Mouse (Mus musculus) spleen, adult 2 months (tissue): ENCODE data around the gene Cox10.

Source experiments
- CTCF ChIP-seq: fragments of 200-500 bp; IDR thresholded peaks from 2 replicates; pipeline ENCODE4 v1.5.1; 2011; ENCODE audit warnings: mild to moderate bottlenecking, inconsistent platforms; ENCODE audit not compliant: insufficient read depth, insufficient read length, insufficient replicate concordance; ENCODE audit errors: extremely low read depth
- POLR2A ChIP-seq: fragments of 200-500 bp; IDR thresholded peaks from 2 replicates; pipeline ENCODE4 v1.6.1; 2011; ENCODE audit warnings: low read depth, low read length, inconsistent platforms

GRCm38 (mm10) chr11:64023380-64023981 lies 55.8 kb downstream of the Cox10 start:
- TF ChIP-seq CTCF: no peak
- no peak for TF ChIP-seq POLR2A
